Mouse (Mus musculus) neutrophil, adult 83 days (primary cell): Measurements from ENCODE around the gene Vti1b. TPM values are rescaled to one million over a fixed set of nuclear protein-coding genes. Genes with fewer than 3 reads are reported as not detected.

ENCODE experiments used
- total RNA-seq, 2 experiments: library from RNA; stranded (reverse); gene quantifications; one replicate each; pipeline ENCODE4 v1.2.4; 2023

Gene Vti1b
- 10 to 100 TPM; 47.7 to 53.2 TPM for total RNA-seq

DNA sequence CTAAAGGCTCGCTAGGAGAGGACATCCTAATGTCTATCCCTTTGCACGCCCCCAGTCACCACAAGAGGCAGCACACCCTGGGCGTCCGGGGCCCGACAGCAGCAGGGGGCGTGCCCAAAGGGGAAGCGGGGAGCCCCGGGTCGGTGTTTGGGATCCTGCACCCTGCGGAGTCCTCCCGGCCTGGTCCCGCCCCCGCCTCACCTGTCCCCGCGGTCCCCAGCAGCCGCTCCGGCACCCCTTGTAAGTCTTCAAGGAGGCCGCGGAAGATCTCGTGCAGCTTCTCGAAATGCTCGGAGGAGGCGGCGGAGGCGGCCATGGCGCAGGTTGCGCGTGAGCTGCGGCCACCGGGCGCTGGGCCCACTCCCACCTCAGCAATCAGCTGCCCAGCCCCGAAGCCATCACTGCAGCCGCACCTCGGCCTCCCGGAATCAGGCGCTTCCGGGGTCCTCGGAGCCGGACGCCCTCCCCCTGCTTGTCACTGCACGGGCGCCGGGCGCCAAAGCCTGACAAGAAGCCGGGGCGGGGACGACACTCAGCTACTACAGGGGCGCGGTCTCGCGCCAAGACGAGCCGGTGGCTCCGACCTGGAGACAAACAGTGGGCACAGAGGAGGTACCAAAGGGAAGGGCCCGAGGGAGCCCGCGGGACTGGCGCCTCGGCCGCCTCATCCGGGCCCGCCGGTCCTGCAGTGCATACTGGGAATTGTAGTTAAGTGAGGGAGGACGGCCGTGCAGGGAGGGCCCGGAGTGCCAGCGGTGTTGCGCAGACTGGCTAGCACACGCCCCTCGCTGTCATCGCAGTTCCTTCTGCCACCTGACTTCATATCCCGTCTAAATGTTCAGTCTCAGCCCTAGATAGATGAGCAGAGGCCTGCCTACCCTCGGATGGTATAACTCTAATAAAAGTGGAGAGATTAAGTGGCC, at the start of gene Vti1b:
TSS of gene Vti1b (minus strand) at position 649 of the 923 bp plus-strand sequence.

GRCm38 (mm10) chr12:79208703-79209464, 36.4 kb upstream of the Vti1b start, which contains the start of gene Rdh12:
Gene Rdh12, plus strand, starts transcription at chr12:79208914.

DNA sequence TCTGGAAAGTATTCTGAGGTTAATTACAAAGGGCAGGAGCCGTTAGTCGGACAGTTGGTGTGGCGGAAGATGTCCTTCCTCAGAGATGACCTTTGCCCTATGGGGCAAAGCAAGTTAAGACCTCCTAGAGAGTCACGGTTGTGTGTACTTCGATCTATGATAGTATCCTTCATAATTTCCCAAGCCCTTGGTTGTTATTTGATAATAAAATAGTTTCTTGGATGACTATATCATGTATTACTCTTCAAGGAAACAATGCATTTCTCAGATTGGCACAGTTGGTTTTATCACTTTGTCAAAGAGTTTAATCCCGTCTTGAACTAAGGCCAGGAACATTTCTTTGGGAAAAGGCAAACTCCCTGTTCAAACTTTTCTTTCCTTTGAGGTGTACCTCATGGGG, 19.7 kb upstream of the Vti1b start, which contains the start of gene Rdh11:
TSS of gene Rdh11 (minus strand) at position 101 of the 400 bp plus-strand sequence.

GRCm38 (mm10) chr12:79130299-79131177, 41.9 kb downstream of the Vti1b start, which contains the start of gene Arg2:
Gene Arg2, plus strand, starts transcription at chr12:79130777.

Other genes with a start within 250 kb of the Vti1b start
- gene Tmem229b, start 165.0 kb downstream of the Vti1b start, total RNA-seq, result 10 to 100 TPM; 27.7 to 34.8 TPM
- under 1 TPM; 0.20 to 0.22 TPM for gene Plekhh1, start 143.5 kb downstream of the Vti1b start, total RNA-seq
- gene Pigh, start 83.0 kb downstream of the Vti1b start, total RNA-seq, result 1 to 10 TPM; 4.1 to 4.2 TPM
- 10 to 100 TPM; 25.3 to 39.3 TPM for gene Arg2, start 41.9 kb downstream of the Vti1b start, total RNA-seq
- gene Rdh11, start 19.6 kb upstream of the Vti1b start, total RNA-seq, result 10 to 100 TPM; 17.3 to 18.6 TPM
- 10 to 100 TPM; 34.8 to 44.3 TPM for gene Rdh12, start 36.2 kb upstream of the Vti1b start, total RNA-seq
- gene Zfyve26, start 123.6 kb upstream of the Vti1b start, total RNA-seq, result 10 to 100 TPM; 44.3 to 52.1 TPM
- gene Rad51b, start 124.6 kb upstream of the Vti1b start, total RNA-seq, result 1 to 10 TPM; 3.1 to 6.1 TPM